Mouse (Mus musculus) right cerebral cortex, adult 18-20 months (tissue): ENCODE results near the gene C1ql4.
"Not testable (repeated sequence)": the region's sequence is repeated elsewhere in the genome, so short reads cannot be mapped to it uniquely, and the experiment has no call there.

ENCODE experiments used
- DNase-seq: peaks from one replicate; pipeline ENCODE4 v3.0.0; 2022; ENCODE audit warnings: mixed read lengths

Gene C1ql4

DNA sequence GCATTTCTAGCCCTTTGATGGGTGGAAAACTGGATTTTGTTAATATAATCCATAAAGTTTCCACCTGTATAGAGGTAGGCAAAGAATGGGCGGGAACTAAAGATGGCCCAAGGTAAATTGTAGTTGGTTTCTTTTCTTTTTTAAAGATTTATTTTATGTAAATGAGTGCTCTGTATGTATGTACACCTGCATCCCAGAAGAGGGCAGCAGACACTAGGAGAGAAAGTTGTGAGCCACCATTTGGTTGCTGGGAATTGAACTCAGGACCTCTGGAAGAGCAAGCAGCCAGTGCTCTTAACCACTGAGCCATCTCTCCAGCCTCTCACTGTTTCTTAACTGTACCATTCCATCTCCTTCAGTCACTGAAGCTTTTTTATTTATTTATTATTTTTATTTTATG, 15.6 kb downstream of the C1ql4 start:
- DNase-seq, result no peak

DNA sequence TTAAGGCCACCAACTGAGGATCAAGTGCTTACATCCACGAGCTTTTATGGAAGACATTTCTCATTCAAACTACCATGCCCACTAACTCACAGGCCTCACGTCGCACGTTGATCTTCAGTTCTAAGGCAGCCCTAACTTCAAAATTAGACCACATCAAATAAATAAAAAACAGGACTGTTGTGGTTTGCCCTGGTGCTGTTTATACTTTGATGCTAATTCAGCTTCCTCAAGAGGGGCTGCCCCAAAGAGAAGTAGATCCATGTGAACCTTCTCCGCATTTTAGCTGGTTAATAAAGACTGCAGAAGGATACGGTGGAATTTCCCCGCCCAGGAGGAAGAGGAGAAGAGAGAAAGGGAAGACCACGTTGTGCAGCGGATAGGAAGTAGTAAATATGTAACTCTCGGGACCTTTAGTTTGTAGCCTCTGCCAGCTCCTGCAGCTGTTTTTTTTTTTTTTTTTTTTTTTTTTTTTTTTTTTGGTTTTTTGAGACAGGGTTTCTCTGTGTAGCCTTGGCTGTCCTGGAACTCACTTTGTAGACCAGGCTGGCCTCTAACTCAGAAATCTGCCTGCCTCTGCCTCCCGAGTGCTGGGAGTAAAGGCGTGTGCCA, 22.0 kb downstream of the C1ql4 start:
- no peak for DNase-seq

GRCm38 (mm10) chr15:99056332-99056731, 31.3 kb downstream of the C1ql4 start:
- no peak for DNase-seq

GRCm38 (mm10) chr15:99055511-99055961, 32.1 kb downstream of the C1ql4 start:
- peak; percentile 29 for DNase-seq

DNA sequence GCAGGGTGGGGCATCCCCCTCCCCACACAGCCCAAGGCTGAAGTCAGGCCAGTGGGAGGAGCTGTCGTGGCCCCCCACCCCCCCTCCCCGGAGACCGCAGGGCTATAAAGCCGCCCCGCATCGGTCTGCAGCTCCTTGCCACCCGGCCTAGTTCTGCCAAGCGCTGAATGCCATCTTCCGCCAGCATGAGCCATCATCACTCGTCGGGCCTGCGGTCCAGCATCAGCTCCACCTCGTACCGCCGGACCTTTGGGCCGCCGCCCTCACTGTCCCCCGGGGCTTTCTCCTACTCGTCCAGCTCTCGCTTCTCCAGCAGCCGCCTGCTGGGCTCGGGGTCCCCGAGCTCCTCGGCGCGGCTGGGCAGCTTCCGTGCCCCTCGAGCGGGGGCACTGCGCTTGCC, 32.6 kb downstream of the C1ql4 start, which contains the start of gene Prph:
Prph (plus strand) TSS at position 135 of the 400 bp plus-strand sequence.
- no peak for DNase-seq

- no peak for DNase-seq
These were observed 34.2 kb downstream of the C1ql4 start for GRCm38 (mm10) chr15:99053373-99053772.

DNA sequence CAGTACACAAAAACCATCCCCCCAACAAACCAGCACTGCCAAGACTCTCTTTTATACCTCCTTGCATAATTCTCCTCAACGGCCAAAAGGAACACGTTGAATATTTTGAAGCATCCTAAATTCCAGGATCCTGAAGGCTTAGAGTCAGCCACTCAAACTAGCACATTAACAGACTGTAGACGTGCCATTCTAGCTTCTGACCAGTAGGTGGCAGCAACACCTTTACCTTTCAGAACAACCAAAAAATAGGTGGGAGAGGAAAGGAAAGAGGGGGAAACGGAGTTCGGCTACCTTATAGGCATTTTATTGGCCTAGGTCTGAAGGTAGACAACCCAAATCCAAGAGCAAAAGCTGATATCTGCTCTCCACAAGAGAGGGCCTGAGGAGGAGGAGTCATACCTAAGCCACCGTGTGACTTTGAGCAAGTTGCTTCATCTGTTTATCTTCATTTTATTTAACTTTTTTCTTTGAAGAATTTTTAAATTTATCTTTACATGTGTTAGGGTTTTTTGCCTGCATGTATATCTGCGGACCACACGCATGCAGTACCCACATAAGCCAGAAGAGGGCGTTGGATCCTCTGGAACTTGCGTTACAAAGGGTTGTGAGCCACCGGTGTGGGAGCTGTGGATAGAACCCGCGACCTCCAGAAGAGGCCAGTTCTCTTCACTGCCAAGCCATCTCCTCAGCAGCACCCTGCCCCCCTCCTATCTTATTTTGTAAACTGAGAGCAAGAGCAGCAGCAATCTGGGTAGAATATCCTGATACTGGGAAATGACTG, 38.0 kb downstream of the C1ql4 start:
- peak; percentile 43 for DNase-seq

- not testable (repeated sequence) for DNase-seq
These were observed 41.9 kb downstream of the C1ql4 start for GRCm38 (mm10) chr15:99045734-99046133.

GRCm38 (mm10) chr15:99044854-99045253, 42.8 kb downstream of the C1ql4 start:
- DNase-seq, result no peak

- no peak for DNase-seq
These were observed 45.3 kb downstream of the C1ql4 start for GRCm38 (mm10) chr15:99042334-99042733.

- no peak for DNase-seq
These were observed 46.4 kb downstream of the C1ql4 start for GRCm38 (mm10) chr15:99040920-99041856.

DNA sequence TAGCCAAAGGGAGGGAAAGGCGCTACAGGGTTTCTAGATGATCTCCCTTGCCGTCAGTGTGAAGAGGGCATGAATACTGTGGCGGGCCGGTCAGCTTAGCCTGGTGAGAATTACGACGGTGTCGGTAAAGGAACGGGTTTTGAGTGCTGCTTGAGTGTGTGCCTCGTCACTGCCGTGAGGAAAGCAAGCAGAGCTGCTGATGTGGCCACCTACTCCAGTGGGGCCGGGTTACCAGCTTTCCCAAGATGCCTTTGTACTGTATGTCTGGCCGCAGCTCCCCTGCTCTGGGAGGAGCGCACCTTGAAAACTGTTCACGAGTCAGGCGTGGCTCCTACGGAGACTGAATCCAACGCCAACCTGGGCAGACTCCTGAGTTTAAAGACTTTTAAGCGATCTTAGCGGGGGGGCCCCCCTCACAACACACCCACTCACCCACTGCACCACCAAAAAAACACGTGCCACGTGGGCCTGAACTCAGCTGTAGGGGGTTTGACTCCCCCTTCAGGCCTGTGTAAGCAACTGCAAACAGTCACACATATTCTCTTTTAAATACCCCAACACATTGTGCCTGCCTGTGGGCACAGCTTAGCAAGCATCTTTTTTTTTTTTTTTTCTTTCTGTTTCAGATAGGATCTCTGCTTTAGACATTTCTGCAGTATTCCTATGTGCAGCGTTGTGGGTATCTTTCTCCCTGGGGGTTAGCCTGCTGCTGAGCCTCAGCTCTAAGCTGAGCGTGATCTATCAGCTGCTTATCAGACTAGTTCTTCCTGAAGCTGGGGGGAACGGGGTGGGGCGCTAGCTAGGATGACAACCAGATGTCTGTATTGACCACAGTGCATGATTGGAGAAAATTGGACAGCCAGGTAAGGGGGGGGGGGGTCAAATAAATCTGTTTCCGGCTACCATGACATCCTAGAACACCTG, 47.4 kb downstream of the C1ql4 start:
- DNase-seq, result no peak

DNA sequence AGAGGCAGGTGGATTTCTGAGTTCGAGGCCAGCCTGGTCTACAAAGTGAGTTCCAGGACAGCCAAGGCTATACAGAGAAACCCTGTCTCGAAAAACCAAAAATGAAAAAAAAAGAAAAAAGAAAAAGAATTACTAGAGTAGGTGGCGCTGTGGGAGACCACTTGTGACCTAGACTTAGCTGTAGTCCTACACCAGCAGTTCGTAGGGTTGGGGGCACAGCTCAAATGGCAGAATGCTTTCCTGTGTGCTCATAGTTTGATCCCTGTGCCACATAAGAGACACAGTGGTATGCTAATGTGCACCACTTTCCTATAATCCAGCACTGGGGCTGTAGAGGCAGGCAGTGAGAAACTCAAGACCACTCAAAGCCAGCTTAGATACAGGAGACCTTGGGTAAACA, 48.3 kb downstream of the C1ql4 start:
- no peak for DNase-seq

DNA sequence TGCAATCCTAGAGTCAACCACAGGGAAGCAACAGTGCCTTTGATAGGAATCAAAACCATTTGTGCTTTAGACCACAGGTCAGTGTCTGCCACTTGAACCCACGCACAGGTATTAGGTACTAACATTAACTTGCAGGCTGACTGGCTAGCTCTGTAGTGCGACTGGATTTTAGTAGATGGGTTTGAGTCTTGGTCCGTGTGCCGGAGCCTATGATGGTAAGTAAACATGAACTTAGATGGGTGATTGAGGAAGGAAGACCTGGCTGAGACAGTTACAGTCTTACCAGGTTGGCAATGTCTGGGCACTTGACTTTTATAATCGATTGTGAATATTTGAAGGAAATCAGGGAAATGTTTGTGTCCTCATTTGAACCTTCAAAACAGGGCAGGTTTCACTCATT, 48.8 kb downstream of the C1ql4 start:
- no peak for DNase-seq

DNA sequence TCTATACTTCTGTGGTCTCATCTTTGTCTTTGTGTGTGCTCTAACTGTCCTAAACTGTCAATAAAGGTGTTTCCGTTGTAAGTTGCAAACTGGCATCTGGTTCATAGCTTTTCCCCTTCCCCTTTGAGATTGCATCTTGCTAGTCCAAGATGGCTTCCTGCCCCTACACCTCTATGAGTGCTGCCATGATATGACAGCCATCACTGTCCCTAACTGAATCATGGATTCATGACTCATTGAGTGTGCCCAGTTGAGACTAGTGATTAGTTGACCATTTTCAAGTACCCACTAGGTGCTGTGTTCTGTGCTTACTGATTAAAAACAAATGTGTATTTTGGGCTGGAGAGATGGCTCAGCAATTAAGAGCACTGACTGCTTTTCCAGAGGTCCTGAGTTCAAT, 49.6 kb downstream of the C1ql4 start:
- DNase-seq, result no peak

DNA sequence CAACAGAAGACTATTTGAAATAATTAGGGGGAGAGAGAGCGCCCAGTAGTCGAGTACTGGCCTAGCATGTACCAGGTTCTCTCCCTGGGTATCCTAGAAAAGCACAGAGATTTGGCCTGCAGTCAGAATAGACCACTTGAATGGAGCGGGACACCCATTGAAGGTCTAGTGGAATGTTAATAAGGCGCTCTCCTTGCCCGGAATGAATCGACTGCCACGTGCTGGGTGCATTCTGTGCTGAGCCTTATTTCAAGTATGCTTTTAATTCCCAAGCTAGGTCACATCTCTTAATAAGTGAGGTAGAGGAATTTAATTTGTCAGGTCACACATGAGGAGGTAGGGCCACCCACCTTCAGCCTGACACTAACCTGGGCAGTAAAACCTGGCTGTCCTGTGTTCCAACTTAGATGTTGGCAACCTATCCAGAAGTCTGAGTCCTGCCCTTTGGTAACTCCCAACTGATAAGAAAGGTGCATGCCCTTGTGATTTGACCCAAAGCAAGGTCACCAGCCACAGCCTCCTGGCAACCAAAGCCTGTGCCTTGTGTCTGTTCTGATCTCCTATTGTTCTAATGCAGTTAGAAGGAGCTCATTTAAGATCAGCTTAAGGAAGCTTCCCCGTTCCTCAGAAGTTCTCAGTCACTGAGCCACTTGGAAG, 51.2 kb downstream of the C1ql4 start:
- DNase-seq, result no peak

DNA sequence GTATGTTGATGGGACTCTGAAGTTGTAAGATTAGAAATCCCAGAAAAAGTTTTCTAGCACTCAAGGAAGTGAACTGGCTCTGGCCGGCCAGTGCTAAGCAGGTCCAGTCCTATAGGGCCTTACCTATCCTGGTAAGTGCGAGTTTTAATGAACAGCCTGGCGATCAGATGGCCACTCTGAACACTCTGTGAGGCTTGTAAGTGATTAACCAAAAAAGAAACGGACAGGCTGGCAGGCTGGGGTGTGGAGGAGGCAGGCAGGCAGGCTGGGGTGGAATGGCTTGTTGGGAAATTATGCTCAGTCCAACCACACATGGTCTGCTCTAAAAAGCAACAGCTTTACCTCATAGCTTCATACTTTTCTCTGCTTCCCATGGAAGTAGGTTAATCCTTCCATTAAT, 52.2 kb downstream of the C1ql4 start:
- DNase-seq, result peak; percentile 45
